Mouse (Mus musculus) erythroid progenitor cell, adult 5-6 weeks (primary cell): ENCODE data around the gene Vps39. TPM values are rescaled to one million over a fixed set of nuclear protein-coding genes. Genes with fewer than 3 reads are reported as not detected.

Experiments
- ATAC-seq: replicated peaks from 2 replicates; pipeline ENCODE4 v1.8.0; 2016; ENCODE audit warnings: moderate number of reproducible peaks, mild to moderate bottlenecking, moderate TSS enrichment, inconsistent platforms; ENCODE audit not compliant: poor library complexity, low FRiP score, severe bottlenecking
- total RNA-seq, 2 experiments: library from RNA; stranded (forward) in 1 of 2; stranded (reverse) in 1 of 2; fragments of 150-400 nt in 1 of 2; fragments of 186-747, 209-891 nt in 1 of 2; gene quantifications; 2 replicates each; pipeline versions ENCODE4 v1.2.3 to v1.2.4; 2015 to 2017; ENCODE audit warnings: low replicate concordance in 2 of 2

Gene Vps39
- 9.0 and 33.5 TPM in 2 replicates for total RNA-seq (2015; ENCODE audit: low replicate concordance)
- 24.7 and 25.5 TPM in 2 replicates for total RNA-seq (2017; ENCODE audit: low replicate concordance)

GRCm38 (mm10) chr2:120352682-120353646, at the start of gene Vps39:
TSS of gene Vps39 (minus strand) at chr2:120353137.
- peak; percentile 95 for ATAC-seq

DNA sequence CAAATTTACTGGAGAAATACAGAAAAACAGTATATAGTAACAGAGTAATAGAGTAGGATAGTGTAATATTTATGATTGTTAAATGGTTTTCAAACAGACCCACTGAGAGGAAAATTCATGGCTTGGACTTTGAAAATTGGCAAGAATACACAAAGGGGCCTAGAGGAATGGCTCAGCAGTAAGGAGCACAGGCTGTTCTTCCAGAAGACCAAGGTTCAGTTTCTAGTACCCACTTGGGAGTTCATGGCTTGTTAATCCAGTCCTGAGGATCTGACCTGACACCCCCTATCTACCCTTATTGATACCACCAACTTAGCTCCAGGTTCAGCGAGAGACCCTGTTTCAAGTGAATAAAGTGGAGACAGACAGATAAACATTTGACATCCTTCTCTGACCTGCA, 45.0 kb upstream of the Vps39 start:
- no peak for ATAC-seq

DNA sequence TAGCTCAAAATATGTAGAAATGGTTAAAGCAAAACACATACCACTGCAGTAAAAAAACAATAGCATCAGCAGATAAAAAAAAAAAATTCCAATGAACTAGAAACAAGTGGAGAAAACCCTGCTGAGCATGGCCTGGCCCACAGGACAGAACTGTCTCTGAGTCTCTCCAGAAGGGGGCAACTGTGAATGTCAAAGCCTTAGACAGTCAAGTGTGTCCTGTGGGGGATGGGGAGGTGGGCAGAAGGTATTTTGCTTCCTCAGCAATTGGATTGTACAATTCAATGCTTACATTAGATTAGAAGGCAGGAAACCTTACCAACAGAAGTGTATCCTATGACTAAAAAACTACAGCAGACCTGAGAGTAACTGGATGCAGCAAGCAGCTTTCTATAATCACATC, 39.5 kb upstream of the Vps39 start:
- no peak for ATAC-seq

DNA sequence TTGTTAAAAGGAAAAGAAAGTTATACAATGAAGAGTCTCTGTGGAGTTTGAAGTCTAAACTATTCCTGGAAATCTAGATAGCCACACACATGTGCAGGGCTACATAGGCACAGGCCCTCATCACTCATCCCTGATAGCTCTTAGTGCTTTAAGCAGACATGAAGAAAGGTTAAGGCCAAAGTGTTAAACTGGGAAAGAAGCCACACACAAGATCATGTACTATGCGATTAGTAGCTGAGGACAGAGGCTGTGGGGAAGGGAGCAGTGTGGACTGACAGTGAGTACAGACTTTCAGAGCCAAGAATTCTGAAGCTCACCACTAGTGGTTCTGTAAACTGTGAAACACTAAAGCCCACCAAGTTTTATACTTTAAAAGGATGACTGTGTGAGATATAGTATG, 38.0 kb upstream of the Vps39 start:
- ATAC-seq = no peak

DNA sequence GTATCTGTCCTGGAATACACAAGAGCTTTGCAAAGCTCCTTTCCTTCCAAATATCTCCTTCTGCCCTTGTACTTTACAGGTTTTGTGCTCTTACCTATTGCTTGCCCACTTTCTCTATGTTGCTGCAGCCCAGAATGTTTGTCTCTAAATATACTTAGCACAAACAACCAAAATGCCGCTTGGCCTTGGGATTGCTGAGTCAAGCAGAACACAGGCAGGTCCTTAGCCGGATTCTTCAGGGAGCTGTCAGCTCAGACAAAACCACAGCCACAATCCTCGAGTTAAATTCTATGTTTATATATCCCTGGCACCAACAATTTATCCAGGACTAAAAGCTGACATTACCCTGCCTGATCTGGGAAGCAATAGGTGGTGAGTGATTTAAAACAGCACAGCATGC, 36.4 kb upstream of the Vps39 start:
- no peak for ATAC-seq

DNA sequence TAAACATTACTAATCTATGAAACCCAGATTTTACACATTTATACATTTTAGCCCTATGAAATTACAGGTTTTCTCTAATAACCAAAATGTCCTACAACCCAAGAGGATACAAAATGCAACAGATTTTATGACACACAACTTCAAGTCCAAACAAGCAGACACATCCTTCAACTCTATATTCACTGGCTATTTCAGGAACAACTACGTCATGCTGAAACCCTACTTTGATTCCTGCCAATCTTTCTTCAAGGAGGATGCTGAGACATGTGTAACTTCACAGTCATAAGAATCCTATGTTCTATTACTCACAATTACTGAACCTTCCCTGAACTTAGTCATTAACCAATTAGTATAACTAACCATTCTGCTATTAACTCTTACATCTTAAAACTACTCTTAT, 34.4 kb upstream of the Vps39 start:
- no peak for ATAC-seq

GRCm38 (mm10) chr2:120386264-120386663, 33.3 kb upstream of the Vps39 start:
- ATAC-seq = no peak

- ATAC-seq = no peak
These were observed 20.9 kb upstream of the Vps39 start for GRCm38 (mm10) chr2:120373858-120374257.

DNA sequence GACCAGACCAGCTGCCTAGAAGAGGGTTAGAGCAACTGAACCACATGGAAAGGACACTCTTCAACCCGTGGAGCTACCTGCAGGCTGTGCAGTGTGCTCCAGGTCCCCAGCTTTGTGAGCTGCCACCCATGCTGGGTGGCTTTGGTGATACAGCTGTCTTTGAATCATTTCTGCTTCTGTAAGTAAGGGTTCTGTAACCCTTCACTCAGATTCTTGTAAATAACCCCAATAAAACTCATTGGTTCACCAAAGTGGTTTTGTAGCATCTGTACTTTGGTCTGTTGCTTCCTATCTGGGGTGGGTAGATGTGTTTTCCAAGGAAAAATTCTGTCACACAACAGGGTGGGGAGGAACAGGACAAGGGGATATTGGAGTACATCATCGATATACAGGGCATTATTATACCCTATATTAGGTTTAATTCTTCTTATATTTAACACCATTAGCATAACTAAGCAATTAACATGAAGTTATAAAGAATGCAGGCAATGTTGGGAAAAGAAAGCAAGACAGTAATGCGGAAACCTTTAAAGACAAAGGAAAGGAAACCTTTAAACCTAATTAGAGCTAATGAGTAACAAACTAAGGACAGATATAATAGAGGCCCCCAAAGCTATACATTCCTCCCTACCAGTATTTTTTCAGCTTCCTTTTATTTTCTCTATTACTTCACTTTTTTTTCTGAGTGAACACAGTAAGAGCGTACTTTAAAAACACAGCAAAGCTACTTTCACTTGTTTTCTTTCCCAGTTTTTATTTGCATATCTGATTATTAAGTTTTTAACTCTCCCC, 14.7 kb upstream of the Vps39 start:
- ATAC-seq = no peak

- no peak for ATAC-seq
These were observed 13.6 kb upstream of the Vps39 start for GRCm38 (mm10) chr2:120366501-120366900.

DNA sequence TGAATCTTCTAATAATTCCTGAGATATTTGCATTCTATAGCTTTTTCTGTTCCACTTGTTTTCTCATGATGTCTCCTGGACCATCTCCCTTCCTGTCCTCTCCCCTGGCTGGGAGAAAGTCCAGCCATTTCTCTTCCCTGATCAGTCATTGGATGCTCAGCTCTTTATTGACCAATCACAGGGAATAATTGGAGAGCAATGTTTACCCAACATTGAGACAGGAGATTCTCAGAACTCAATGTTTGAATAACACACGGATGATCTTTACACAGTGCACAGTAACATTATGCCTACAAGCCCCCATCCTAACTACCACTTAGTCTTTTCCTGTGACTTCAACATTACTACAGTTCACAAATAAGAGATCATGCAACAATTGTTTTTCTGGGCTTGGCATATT, 7.5 kb upstream of the Vps39 start:
- ATAC-seq = no peak

GRCm38 (mm10) chr2:120351321-120351720, 1.6 kb downstream of the Vps39 start:
- ATAC-seq = no peak

GRCm38 (mm10) chr2:120348120-120348519, 4.8 kb downstream of the Vps39 start:
- ATAC-seq = no peak

DNA sequence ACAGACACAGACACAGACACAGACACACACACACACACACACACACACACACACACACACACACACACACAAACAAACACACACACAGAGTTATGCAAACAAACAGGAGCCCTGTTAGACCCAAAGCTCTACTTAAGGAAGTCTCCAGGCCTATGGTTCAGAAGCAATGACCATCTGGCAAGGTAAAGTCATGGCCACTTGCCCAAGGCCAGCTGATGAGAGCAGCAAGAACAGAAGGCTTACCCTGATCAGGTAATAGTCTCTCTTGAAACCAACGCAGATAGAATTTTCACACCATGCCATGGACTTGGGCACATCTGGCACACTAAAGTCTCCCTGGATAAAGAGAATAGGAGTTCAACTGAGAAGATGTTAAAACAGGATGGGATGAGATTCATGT, 11.2 kb downstream of the Vps39 start:
- ATAC-seq = no peak

DNA sequence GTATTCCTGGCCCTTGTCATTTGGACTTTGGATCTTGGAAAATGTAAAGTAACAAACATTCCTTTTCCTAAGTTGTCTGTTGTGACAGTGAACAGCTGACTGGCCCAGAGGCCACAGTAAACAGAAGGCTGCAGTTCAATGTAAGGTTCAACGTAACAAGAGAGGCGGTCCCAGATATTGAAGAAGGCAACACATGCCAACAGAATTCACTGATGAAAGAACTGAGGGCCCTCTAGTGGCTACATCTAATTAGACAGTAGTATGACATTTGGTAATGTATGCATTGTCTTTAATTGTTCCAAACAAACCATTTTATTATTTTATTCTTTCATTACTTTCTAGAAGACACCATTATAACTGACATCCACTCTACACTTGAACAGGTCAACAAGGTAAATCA, 15.1 kb downstream of the Vps39 start:
- ATAC-seq = no peak

DNA sequence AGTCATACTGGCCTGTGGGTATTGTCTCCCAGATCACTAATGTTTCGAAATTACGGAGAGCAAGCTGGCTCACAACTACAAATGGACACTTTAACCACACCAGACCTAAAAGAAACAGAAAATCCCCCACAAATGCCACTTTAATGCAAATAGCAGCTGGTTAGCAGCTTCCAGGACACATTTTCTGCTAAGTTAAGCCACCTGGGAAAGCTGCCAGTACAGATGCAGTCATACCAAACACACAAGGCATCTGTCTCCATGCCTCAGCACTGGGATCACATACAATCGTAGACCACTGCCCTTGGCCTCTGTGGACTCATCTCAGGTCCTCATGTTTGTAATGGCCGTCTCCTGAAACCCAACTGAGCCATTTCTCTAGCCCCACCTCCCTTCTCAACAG, 21.4 kb downstream of the Vps39 start:
- no peak for ATAC-seq

- no peak for ATAC-seq
These were observed 37.9 kb downstream of the Vps39 start for GRCm38 (mm10) chr2:120315077-120315476.

GRCm38 (mm10) chr2:120314487-120314886, 38.5 kb downstream of the Vps39 start:
- no peak for ATAC-seq

- ATAC-seq = no peak
These were observed 39.0 kb downstream of the Vps39 start, which contains the start of gene Pla2g4f for GRCm38 (mm10) chr2:120313976-120314375. TSS of gene Pla2g4f (minus strand) at chr2:120314165.

GRCm38 (mm10) chr2:120312276-120312825, 40.6 kb downstream of the Vps39 start:
- ATAC-seq = no peak
